Mouse (Mus musculus) urinary bladder, postnatal 25 days (tissue): ENCODE results near the gene Lrrc59.

Experiments
- DNase-seq: peaks from one replicate; pipeline ENCODE4 v3.0.0; 2022; ENCODE audit warnings: low spot score

The Lrrc59 gene

DNA sequence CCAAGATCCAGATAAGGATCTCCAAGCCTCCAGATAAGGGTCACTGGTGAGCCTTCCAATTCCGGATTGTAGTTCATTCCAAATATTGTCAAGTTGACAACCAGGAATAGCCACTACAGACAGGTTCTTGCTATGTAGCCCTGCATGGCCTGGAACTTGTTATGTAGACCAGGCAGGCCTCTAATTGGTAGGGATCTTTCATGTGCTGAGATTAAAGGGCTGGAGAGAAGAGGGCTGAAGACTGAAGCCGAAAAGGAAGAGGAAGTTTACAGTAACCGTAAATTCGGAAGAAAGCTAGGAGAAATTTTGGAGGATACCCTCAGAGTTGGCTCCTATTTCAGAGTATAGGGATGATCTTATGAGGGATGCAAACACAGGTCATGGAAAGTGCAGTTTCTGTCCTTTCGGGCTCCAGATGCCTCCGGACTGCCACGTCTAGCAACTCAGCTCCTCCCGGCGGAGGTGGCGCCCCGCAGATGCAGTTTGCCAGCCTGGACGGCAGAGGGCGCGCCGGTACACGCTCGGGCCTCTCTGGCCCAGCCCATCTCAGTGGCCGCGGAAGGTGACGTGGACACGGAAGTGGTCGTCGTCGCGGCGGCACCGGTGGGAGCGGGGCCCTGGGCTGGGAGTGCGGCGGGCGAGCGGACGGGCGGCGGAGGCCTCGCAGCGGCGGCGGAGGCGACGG is at the start of gene Lrrc59:
TSS of gene Lrrc59 (plus strand) at position 569 of the 685 bp plus-strand sequence.
- DNase-seq: peak; percentile 97

GRCm38 (mm10) chr11:94580111-94580740 is 49.3 kb upstream of the Lrrc59 start:
- DNase-seq: no peak

DNA sequence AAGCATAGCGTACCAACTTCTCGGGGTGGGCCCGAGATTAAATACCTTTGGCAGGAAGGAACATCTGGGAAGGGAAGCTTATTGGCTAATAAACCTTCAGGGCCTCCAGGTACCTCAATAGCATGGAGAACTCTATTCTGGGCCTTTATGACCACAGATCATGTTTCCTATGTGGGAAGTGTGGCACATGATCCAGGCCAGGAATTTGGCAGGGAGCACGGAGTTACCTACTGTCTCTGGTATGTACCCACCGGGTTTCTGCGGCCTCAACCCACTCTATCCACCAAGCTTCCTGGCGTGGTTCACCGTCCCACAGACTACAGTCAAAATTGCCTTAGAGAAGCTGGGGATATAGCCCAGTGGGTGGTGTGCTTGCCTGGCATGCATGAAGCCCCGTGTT is 44.5 kb upstream of the Lrrc59 start:
- no peak for DNase-seq

DNA sequence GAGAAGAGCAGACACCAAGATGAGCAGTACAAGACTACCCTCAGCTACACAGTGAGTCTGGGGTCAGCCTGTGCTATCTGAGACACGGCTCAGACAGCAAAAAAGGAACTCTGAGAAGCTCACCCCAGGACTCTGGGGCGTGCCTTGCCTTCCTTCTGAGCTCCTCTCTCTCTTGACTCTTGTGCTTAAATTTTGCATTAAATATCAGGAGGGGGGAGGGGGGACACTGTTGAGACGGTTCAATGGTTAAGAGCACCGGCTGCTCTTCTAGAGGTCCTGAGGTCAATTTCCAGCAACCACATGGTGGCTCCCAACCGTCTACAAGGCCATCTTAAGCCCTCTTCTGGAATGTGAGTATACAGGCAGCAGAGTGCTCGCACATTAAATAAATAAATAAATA is 42.1 kb upstream of the Lrrc59 start:
- no peak for DNase-seq

GRCm38 (mm10) chr11:94596311-94596852 is 33.2 kb upstream of the Lrrc59 start:
- no peak for DNase-seq

- DNase-seq: no peak
These were observed 32.2 kb upstream of the Lrrc59 start for GRCm38 (mm10) chr11:94597319-94597718.

DNA sequence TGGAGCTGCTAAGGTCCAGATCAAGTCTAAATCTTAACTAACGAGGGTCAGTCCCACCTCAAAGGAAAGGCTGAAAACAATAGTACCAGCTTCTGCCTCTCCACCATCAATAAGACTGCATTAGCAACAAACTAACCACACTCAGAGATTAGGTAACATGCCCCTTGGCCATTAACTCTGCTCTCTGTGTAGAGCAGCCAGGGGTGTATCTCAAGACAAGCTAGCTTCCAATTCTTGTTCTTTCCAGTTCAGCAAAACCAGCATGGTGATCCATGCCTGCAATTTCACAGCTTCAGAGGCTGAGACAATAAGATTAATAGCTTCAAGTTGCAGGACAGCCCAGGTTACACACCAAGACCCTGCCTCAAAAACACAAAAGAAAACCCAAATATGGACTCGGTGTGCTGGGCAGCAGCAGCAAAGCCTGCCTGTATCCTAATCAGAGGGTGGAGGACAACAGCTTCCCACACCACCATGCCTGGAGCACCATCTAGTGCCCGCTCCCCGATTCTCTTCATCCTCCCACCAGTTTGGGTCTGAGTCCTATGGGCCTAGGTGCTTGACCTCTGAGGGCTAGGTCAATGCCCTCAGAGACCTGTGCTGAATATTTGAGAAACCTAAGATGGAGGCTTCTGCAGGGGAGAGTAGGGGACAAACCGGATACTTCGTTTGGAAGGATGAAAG is 31.0 kb upstream of the Lrrc59 start:
- no peak for DNase-seq

DNA sequence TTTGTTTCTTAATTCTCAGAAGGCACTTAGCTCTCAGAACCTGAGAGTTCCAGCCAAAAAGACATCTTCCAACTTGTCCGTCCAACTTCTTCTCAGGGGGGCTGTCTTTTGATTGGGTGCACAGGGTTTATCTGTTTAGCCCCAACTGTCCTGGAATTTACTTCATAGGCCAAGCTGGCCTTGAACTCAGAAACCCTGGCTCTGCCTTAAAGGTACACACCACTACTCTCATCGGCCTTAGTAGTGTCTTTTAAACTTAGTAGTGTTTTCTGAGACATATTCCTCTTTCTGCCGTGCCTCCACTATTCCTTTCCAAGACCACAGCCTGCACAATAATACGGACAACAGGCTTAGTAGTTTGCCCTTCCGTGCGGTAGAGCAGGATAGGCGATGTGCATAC is 29.1 kb upstream of the Lrrc59 start:
- no peak for DNase-seq

GRCm38 (mm10) chr11:94601321-94602281 is 28.0 kb upstream of the Lrrc59 start, which contains the start of gene Acsf2:
Gene Acsf2, minus strand, starts transcription at chr11:94601871.
- DNase-seq: peak; percentile 74

DNA sequence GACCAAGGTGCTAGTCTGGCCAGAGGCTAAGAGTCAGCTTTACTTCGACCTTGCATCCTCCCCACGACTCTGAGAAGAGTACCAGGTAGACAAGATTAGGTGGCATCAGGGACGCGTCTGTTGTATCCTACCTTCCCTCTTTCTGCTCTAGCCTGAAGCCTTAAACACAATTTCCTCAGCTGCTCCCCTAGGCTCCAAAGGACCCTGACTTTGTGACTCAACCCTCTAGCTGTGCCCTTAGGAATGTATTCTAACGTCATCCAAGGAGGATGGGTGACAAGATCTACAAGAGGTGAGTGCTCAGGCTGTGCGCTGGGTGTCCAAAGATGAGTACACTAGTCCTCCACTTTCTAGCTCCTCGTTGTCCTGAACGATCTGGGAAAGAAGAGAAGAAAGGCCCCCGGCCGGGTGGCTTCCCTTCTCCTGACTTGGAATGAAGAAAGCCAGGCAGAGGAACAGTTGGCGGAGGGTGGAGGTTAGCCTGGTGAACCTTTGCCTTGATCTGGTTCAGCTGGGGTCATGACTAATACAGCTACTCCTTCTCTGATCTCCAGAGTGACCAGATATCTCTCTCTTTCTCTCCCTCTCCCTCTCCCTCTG is 27.1 kb upstream of the Lrrc59 start:
- DNase-seq: no peak

DNA sequence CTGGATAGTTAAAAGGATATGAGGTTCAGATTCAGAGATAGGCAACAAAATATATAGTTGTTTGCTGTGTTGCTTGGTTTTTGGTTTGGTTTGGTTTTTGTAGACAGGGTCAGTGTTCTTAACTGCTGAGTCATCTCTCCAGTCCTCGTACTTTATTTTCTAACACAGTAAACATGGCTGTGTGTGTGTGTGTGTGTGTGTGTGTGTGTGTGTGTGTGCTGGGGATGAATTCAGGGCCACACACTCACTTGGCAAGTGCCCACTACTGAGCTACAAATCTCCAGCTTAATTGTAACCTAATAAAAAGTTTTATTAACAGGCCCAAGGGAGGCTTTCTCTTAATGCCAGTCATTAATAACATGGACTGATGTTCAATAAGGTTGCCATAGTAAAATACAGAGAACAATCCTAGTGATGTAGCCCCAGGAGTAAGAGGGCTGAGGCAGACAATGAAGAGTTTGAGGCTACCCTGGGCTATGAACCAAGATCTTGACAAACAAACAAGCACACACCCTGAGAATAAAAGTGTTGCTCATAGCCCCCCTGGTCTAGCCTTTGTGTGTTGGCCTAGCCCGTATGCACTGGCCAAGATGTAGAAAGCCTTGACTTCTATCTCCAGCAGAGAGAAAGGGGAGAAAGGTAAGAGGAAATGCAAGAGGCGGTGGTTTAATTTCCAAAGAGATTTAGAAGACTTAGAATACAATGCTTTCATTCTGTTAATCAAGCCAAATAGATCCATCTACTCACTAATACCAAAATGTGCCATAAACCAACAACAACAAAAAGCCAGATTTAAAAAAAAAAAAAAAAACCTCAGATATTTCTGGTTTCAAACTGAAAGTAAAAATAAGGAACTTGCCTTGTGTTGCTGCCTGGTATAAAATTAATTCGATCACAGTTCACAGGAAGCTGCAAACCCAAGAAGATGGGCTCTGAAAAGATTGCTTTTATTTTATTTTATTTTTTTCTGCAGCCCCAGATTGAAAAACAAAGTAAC is 18.5 kb upstream of the Lrrc59 start:
- peak; percentile 15 for DNase-seq

DNA sequence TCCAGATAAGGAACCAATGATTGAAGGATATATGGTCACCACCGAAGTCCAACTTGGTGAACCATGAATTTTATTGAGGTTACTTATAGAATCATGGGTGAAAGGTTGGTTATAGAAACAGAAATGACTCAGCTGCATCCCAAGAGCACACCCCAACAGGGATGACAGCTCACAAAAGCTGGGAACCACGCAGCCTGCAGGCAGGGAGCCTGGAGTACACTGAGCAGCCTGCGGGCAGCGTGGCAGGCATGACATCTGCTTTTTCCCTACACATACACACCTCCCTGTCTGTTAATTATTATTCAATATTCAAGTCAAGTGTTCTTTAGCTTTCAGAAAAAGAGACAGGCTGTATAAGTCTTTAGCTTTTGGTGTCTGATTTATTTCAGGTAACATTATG is 15.0 kb upstream of the Lrrc59 start:
- no peak for DNase-seq

DNA sequence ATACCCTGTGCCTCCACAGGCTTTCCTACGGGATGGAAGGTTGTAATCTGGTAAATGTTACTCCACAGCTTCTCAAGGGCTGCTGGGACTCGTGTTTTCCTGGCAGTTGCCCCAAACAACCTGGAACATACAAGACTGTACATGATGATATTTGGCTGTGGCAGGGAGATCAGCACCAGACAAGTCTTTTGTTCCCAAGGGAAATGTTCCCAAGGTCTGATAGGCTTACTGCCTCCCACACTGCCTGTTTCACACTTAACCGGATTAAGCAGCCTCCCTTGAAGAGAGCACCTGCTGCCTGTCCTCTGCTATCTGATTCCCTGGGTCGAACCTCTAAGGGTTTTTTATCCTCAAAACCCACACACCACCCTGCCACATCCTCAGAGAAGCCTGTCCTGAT is 14.1 kb upstream of the Lrrc59 start:
- no peak for DNase-seq

- DNase-seq: no peak
These were observed 11.9 kb upstream of the Lrrc59 start for GRCm38 (mm10) chr11:94617646-94618045.

DNA sequence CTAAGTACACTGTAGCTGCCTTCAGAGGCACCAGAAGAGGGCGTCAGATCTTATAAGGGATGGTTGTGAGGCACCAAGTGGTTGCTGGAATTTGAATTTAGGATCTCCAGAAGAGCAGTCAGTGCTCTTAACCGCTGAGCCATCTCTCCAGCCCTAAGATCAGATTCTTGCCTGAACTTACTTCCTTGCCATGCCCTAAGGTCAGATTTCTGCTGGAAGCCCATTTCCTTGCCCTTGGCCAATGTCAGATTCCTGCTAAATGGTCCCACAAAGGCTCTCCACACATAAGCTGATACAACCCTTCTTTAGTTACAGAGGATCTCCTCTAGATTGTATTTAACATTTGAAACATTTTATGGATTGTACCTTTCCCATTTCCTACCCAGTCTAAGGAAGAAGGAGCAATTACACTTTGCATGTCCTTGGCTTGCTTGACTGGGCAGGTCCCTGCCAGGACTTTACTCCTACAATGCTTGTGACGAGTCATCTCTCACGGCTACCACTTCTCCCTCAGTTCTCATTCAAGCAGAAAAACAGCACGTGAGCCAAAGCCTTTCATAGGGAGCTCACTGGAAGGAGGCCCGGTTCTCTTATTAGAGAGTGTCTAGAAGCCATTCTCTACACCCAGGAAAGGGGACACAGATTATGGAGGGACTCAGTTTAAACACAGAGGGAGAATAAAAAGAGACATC is 8.7 kb upstream of the Lrrc59 start:
- no peak for DNase-seq

DNA sequence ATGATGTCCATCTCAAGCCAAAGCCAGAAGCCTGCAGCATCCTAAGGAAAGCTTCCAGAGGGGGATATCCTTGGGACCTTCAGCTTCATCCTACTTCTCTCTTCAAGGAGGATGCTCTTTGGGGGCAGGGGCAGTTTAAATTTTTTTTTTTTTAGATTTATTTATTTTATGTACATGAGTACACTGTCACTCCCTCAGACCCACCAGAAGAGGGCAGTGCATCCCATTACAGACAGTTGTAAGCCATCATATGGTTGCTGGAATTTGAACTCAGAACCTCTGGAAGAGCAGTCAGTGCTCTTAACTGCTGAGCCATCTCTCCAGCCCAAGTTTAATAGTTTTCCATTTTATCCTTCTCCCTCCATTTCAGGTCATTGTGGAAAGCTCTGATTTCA is 8.1 kb upstream of the Lrrc59 start:
- no peak for DNase-seq

DNA sequence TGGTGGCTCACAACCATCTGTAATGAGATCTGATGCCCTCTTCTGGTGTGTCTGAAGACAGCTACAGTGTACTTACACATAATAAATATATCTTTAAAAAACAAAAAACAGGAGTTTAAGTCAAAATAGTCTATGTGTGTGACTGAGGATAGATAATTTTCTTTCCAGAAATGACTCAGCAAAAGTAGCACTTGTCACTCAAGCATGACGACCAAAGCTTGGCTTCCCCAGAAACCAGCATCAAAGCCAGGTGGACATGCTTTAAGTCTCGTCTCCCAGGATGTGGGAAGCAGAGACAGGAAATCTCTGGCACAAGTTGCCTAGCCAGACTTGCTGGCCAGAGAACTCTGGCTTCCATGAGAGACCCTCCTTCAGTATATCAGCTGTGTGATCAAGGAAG is 7.4 kb upstream of the Lrrc59 start:
- no peak for DNase-seq

DNA sequence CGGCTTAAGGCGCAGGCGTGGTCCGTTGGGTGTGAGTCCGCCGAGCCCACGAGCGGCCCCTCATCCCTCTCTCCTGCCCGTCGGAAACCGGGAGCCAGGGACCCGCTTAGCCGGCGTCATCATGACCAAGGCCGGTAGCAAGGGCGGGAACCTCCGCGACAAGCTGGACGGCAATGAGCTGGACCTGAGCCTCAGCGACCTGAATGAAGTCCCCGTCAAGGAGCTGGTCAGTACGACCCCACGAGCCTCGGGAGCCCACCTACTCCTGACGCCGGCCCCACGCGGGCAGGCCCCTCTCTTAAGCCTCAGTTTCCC is 274 bp downstream of the Lrrc59 start:
- no peak for DNase-seq

GRCm38 (mm10) chr11:94630199-94631011 is 838 bp downstream of the Lrrc59 start:
- DNase-seq: peak; percentile 51
